Mouse (Mus musculus) small intestine, adult 2 months (tissue): Measurements from ENCODE around the gene Gm853. TPM values are rescaled to one million over a fixed set of nuclear protein-coding genes. Genes with fewer than 3 reads are reported as not detected.

ENCODE experiments used
- H3K27ac ChIP-seq: fragments of 200-500 bp; 2 replicates; pipeline ENCODE4 v1.5.1; 2012; ENCODE audit warnings: low read depth, low read length, control low read depth, inconsistent platforms; ENCODE audit not compliant: insufficient read depth
- H3K27me3 ChIP-seq: fragments of 200-500 bp; 2 replicates; pipeline ENCODE4 v1.6.1; 2012; ENCODE audit warnings: mild to moderate bottlenecking, moderate library complexity, low read length, inconsistent platforms; ENCODE audit not compliant: control insufficient read depth, insufficient read depth
- H3K36me3 ChIP-seq: fragments of 200-500 bp; 2 replicates; pipeline ENCODE4 v1.6.1; 2012; ENCODE audit warnings: mild to moderate bottlenecking, low read length, control low read depth, inconsistent platforms; ENCODE audit not compliant: control insufficient read depth, insufficient read depth
- H3K4me1 ChIP-seq: fragments of 200-500 bp; 2 replicates; pipeline ENCODE4 v1.6.1; 2012; ENCODE audit warnings: low read length, inconsistent platforms, mixed read lengths; ENCODE audit not compliant: control insufficient read depth, insufficient read depth, insufficient read length
- H3K4me3 ChIP-seq: fragments of 200-500 bp; 2 replicates; pipeline ENCODE4 v1.5.1; 2012; ENCODE audit warnings: low read depth, mild to moderate bottlenecking, control low read depth, inconsistent platforms, low read length, moderate library complexity
- CTCF ChIP-seq: fragments of 200-500 bp; IDR thresholded peaks from 2 replicates; pipeline ENCODE4 v1.5.1; 2012; ENCODE audit warnings: low read depth, mild to moderate bottlenecking, control low read depth, inconsistent platforms, low read length, moderate library complexity, mixed read lengths; ENCODE audit not compliant: insufficient replicate concordance, insufficient read length; ENCODE audit errors: extremely low read depth
- POLR2A ChIP-seq: fragments of 200-500 bp; IDR thresholded peaks from 2 replicates; pipeline ENCODE4 v1.6.1; 2012; ENCODE audit warnings: low read depth, mild to moderate bottlenecking, control low read depth, inconsistent platforms, low read length, moderate library complexity
- WGBS: fragments of 180-500 bp; shearing (Covaris S2); methylation state at CpG from one replicate; pipeline ENCODE4 v1.1.7; 2018; 5-methylcytosine and 5-hydroxymethylcytosine counted together
- polyA plus RNA-seq: library from polyadenylated mRNA; depleted of rRNA; stranded (reverse); fragments of >200 nt; gene quantifications from 2 replicates; pipeline ENCODE4 v1.2.3, GENCODE M21; 2012

Gm853 gene
- polyA plus RNA-seq, 1 experiment = not detected

GRCm38 (mm10) chr4:130264131-130264530, 41.9 kb upstream of the Gm853 start:
- no peak for TF ChIP-seq POLR2A
- TF ChIP-seq CTCF = no peak
- WGBS = 77% methylated on average over 11 of the region's 11 CpGs
- no peak overlapping the region for H3K27ac ChIP-seq

DNA sequence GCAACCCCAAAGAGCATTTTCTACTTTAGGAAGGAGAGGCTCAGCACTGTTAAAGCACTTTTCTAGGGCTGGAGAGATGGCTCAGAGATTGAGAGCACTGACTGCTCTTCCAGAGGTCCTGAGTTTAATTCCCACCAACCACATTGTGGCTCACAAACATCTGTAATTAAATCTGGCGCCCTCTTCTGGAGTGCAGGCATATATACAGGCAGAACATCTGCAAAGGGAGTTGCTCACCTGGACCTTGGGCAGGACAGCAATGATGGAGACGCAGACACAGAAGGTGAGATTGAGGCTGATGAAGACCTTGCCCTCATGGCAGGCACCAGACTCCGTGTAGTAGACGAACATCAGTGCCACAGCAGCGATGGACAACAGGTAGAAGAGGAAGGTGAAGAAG, 38.2 kb upstream of the Gm853 start:
- WGBS = 37% methylated on average over 5 of the region's 5 CpGs
- no peak overlapping the region for H3K27ac ChIP-seq
- TF ChIP-seq CTCF (peak; percentile 39; the same call in 1 of the 2 replicates), POLR2A (no peak)
- H3K4me3 ChIP-seq = no peak overlapping the region
- no peaks in the 10 kb centered on the region; the same call in 1 of the 2 replicates for H3K4me1 ChIP-seq
- H3K36me3 ChIP-seq = peaks cover 25% of the 10 kb centered on the region
- H3K27me3 ChIP-seq = no peaks in the 10 kb centered on the region

More at GRCm38 (mm10) chr4:130264131-130264530, 41.9 kb upstream of the Gm853 start:
- Histone ChIP-seq H3K36me3 (peaks cover 20% of the 10 kb centered on the region), H3K27me3 (no peaks in the 10 kb centered on the region), H3K4me3 (no peak overlapping the region), H3K4me1 (peaks cover 11% of the 10 kb centered on the region)

DNA sequence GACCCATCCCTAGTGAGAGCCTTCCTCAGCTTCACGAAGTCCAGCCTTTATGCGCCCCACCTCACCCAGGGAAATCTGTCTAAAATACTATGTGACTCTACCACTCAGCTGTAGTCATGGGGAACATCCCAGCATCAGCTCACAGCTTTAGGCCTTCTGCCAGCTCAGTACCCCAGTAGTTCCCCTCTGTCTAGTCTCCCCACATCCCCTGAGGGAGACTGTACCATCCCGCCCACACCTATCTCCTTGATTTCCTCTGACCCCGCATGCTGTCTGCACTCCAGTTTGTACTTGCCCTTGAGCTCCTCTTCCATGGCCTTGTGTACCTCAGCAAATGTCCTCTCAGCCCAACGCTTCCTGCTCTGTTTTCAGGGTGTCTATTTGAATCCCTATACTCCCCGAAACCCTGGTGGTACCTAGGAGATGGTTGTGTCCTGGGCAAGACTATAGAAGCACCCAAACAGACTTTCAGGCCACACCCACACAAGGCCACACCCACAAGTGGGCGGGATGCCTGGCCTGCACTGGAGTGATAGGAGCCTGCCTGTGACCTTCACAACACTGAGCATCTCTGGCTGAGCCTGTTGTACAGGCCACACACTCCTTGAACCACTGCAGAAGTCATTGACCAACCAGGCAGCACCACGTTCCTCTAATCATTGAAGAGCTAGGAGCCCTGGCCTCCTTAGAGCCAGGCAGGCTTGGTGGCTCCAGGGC, 30.4 kb upstream of the Gm853 start:
- 73% methylated on average over 8 of the region's 8 CpGs for WGBS
- no peak for TF ChIP-seq CTCF
- no peak for TF ChIP-seq POLR2A
- Histone ChIP-seq H3K27me3 (no peaks in the 10 kb centered on the region), H3K4me3 (no peak overlapping the region), H3K4me1 (no peaks in the 10 kb centered on the region), H3K27ac (no peak overlapping the region), H3K36me3 (peaks cover 14% of the 10 kb centered on the region)

GRCm38 (mm10) chr4:130251763-130252162, 29.6 kb upstream of the Gm853 start:
- Histone ChIP-seq H3K36me3 (peaks cover 14% of the 10 kb centered on the region), H3K27me3 (no peaks in the 10 kb centered on the region), H3K27ac (no peak overlapping the region), H3K4me3 (no peak overlapping the region), H3K4me1 (no peaks in the 10 kb centered on the region)
- WGBS = 56% methylated on average over 3 of the region's 3 CpGs
- no peak for TF ChIP-seq CTCF
- no peak for TF ChIP-seq POLR2A

GRCm38 (mm10) chr4:130251172-130251705, 29.0 kb upstream of the Gm853 start:
- TF ChIP-seq CTCF (no peak), POLR2A (no peak)
- WGBS = 49% methylated on average over 7 of the region's 7 CpGs
- H3K27me3 ChIP-seq = no peaks in the 10 kb centered on the region
- H3K36me3 ChIP-seq = peaks cover 14% of the 10 kb centered on the region
- H3K27ac ChIP-seq = no peak overlapping the region
- H3K4me3 ChIP-seq = no peak overlapping the region
- no peaks in the 10 kb centered on the region; the same call in 1 of the 2 replicates for H3K4me1 ChIP-seq

- H3K27ac ChIP-seq = no peak overlapping the region
- H3K27me3 ChIP-seq = no peaks in the 10 kb centered on the region
- H3K4me3 ChIP-seq = no peak overlapping the region
- H3K4me1 ChIP-seq = no peaks in the 10 kb centered on the region; the same call in 1 of the 2 replicates
- peaks cover 3% of the 10 kb centered on the region for H3K36me3 ChIP-seq
- TF ChIP-seq POLR2A (no peak), CTCF (no peak)
- WGBS = 82% methylated on average over 3 of the region's 3 CpGs
Observed at GRCm38 (mm10) chr4:130248636-130249035, 26.4 kb upstream of the Gm853 start.

- peak; percentile 95 for TF ChIP-seq CTCF
- TF ChIP-seq POLR2A = no peak
- no peak overlapping the region for H3K4me3 ChIP-seq
- H3K27me3 ChIP-seq = no peaks in the 10 kb centered on the region
- no peaks in the 10 kb centered on the region; the same call in 1 of the 2 replicates for H3K4me1 ChIP-seq
- no peak overlapping the region for H3K27ac ChIP-seq
- H3K36me3 ChIP-seq = no peaks in the 10 kb centered on the region
- 3% methylated on average over 6 of the region's 6 CpGs for WGBS
Observed at GRCm38 (mm10) chr4:130246132-130246531, 23.9 kb upstream of the Gm853 start.
